Mouse (Mus musculus): ENCODE measurements around the gene Ly6g6d.

GRCm38 (mm10) chr17:35085208-35085865 is 7.5 kb upstream of the Ly6g6d start, which contains the start of gene Ly6g6f:
- no peak for TF ChIP-seq CTCF (IDR thresholded peaks at IDR 0.05; ENCODE audit: borderline replicate concordance, insufficient read depth, low read depth, low read length)
- TF ChIP-seq POLR2A (IDR thresholded peaks at IDR 0.05; ENCODE audit: borderline replicate concordance, insufficient read depth, low read length) = no peak

Measured in cerebellum, adult 2 months (tissue).